Mouse (Mus musculus): Measurements from ENCODE around the gene Rnf167.

The Rnf167 gene

GRCm38 (mm10) chr11:70646691-70647650, at the start of gene Rnf167, which contains the start of gene Slc25a11:
Rnf167 (plus strand) TSS chr11:70647235.
Slc25a11 (minus strand) TSS chr11:70647479.
- peak; percentile 97 for DNase-seq (ENCODE audit: low spot score)

- no peak for DNase-seq (ENCODE audit: low spot score)
Observed at GRCm38 (mm10) chr11:70597301-70597700, 49.7 kb upstream of the Rnf167 start.

DNA sequence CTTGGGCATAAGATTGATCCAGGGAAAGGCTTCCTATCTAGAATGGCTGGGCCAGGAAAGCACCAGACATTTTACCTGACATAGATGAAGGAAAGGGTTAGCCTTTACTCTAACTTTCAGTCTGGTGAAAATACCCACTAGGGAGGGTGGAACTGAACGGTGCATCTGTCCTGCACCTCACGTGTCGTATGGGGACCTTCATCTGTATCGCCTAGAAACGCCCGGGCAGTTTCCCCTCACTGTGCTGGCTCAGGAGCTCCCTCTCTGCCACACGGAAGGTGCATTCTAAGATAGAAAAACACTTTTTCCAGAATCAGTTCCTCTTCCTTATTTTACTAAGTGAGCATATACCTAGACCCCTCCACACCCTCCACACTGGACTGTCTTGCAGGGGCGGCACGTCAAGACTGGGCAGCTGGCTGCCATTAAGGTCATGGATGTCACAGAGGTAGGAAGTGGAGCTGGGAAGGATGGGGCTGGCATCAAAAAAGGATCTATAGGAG, 48.5 kb upstream of the Rnf167 start:
- no peak for DNase-seq (ENCODE audit: low spot score)

- peak; percentile 76 for DNase-seq (ENCODE audit: low spot score)
Observed at GRCm38 (mm10) chr11:70605024-70605566, 41.9 kb upstream of the Rnf167 start.

DNA sequence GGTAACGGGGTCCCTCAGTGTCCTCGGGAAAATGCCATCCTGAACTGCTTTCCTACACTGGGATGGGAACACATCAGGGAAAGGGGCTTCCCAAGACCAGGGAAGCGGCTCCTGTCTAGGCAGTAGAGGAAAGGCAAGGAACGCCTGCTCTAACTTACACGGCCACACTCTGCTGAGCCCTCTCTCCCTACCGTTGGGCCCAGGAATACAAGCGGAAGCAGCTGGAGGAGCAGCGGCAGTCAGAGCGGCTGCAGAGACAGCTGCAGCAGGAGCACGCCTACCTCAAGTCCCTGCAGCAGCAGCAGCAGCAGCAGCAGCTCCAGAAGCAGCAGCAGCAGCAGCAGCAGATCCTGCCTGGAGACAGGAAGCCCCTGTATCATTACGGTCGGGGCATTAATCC, 40.3 kb upstream of the Rnf167 start:
- no peak for DNase-seq (ENCODE audit: low spot score)

GRCm38 (mm10) chr11:70607611-70608010, 39.4 kb upstream of the Rnf167 start:
- DNase-seq (ENCODE audit: low spot score): no peak

DNA sequence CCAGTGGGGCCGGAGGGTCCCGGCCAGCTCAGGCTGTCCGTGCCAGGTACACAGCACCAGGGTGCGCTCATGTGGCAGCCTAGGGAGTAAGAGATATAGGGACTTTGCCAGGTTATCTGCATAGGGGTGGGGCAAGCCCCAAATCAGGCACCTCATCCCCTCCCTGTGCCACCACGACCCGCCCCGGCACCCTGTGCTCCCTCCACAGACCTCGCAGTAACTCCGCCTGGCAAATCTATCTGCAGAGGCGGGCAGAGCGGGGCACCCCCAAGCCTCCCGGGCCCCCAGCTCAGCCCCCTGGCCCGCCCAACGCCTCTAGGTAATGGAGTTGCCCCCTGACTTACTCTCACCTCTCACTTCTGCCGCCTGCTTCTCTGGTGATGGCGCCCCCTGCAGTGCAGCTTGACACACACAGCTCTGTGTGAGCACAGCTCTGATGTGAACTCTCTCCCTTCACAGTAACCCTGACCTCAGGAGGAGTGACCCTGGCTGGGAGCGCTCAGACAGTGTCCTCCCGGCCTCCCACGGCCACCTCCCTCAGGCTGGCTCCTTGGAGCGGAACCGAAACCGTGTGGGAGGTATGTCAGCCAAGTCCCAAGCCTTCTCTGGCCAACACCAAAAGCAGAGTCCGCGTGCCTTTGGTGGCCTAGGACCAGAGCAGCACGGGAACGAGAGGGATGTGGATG, 38.5 kb upstream of the Rnf167 start:
- DNase-seq (ENCODE audit: low spot score): no peak

DNA sequence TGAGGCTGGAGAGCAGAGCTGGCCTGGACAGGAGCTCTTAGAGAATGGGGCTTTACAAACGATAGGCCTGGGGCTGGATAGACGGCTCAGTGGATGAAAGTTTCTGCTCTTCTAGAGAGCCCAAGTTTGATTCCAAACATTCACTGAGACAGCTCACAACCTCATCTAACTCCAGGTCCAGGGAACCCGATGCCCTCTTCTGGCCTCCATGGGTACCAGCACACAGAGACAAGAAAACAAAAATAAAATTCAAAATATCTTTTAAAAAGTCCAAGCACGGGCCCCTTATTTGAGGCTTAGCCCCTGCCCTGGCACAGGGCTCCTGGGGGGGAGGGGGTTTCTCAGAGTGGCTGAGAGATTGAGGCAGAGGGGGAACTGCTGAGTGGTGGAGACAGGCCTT, 36.3 kb upstream of the Rnf167 start:
- no peak for DNase-seq (ENCODE audit: low spot score)

DNA sequence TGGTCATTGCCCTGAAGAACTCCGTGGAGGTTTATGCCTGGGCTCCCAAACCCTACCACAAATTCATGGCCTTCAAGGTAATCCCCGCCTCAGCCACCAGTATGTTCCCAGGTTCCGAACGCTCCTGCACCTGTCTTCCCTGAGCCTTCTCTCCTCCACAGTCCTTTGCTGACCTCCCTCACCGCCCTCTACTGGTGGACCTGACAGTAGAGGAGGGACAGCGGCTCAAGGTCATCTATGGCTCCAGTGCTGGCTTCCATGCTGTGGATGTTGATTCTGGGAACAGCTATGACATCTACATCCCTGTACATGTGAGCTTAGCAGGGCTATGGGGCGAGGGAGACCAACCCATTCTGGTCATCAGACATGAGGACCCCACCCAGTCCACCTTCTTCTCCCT, 34.5 kb upstream of the Rnf167 start:
- DNase-seq (ENCODE audit: low spot score): no peak

DNA sequence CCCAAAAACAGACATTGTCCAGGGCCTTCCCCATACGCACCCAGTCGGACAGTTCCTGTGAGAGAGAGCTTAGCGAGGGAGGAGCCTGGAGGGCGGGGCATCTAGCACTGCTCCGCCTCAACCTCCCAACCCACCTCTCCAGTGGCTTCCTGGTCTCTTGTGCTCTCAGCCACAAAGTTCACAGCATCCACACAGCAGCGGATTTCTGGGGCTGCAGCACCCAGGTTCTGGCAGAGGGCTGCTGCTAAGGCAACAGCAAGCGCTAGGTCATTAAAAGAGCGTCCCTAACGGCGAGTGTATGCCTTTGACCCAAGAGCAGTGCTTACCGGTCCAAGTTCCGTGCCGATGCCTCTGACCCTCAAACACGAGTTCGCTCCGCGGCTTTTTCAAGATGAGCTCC, 32.0 kb upstream of the Rnf167 start:
- DNase-seq (ENCODE audit: low spot score): peak; percentile 77

- DNase-seq (ENCODE audit: low spot score): no peak
Observed at GRCm38 (mm10) chr11:70615516-70616093, 31.4 kb upstream of the Rnf167 start, which contains the start of gene 4930544D05Rik. 4930544D05Rik (plus strand) TSS chr11:70615848.

DNA sequence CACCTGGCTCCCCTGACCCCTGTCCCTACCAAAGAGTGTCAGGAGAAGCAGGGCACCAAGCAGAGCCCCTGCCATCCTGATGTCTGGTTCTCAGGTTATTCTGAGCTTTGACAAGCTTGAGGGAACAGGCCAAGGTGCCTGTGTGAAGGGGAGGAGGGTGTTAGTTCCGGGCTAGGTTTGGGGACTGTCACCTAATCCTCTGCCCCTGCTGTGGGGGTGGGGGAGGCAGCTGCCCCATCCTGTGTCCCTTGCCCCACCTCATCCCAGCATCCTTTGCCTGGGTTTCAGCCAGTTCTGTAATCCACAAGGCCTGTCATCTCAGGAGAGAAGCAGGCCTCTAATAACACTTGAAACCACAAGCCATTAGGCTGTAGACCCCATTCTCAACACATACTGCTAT, 27.9 kb upstream of the Rnf167 start, which contains the start of gene Chrne:
TSS of gene Chrne (minus strand) at position 116 of the 400 bp plus-strand sequence.
- DNase-seq (ENCODE audit: low spot score): no peak

DNA sequence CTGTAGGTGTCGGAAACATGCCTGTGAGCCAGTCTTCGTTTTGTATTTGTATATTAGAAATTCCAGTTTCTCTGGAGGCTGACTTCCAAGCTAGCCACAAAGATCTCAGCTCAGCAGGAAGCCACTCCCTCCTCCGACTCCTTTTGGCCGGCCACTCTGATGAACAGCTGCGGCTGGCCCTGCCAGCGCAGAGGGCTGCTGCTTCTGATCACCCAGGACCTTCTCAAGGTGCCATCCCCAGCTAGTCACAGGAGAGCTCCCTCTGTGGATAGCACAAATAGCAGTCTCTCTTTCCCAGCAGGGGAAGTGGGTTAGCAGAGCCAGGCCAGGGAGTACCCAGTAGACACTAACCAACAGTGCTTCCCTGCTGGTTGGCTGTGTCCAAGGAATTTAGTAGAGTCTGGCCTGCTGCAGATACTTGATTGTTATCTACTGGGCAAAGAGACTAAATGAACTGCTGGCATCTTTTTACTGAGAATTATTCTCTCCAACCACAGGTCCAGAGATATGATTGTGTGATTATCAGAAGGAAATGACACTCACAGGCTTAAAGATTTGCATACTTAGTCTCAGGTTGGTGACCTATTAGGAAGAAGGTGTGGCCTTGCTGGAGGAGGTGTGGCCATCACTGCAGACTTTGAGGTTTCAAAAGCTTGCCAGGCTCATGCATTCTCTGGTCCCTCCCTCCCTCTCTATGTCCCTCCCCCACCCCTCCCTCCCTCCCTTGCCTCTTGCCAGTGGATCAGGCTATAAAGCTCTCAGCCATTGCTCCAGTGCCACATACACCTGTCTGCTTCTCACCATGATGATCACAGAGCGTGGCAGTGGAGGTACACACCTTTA, 24.8 kb upstream of the Rnf167 start:
- DNase-seq (ENCODE audit: low spot score): no peak

DNA sequence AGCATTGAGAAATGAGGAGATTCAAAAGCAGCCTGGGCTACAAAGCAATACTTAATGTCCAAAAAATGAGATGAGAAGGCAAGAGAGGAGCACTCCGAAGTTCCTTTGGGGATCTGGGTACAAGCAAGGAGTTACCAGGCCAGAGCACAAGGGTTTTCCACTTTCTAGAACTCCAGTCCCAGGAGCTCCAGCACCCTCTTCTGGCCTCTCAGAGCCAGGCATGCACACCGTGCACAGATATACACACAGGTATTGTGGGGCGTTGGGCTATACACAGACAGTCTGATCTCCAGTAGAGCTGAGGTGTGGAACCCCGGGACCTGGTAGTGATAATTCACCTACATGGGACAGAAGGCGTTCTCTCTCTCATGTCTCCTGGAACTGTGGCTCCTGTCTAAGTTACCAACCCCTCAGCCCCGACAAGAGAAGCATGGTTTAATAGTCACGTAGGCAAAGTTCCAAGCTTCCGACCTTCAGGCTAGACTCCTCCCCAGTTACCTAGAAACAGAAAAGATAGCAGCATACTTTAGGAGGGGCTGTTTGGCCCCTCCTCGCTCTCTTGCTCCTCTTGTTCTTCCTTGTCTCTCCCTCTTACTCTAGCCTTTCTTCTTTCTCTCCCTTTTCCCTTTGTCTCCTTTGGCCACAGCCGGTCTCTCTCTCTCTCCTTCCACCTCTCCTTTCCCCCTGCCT, 23.8 kb upstream of the Rnf167 start:
- DNase-seq (ENCODE audit: low spot score): no peak

DNA sequence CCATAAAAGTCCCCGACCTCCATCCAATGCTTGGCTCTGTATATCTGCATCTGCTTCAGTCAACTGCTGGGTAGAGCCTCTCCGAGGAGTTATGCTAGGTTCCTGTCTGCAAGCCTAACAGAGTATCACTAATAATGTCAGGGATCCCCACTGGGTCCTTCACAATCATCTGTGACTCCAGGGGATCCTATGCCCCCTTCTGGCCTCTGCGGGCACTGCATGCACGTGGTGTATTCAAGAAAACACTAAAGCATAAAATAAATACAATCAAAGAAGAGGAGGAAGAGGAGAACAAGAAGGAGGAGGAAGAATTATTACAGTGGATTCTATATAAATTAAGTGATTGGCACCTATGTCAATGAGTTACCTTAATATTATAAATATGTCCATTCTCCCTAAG, 21.6 kb upstream of the Rnf167 start:
- peak; percentile 50 for DNase-seq (ENCODE audit: low spot score)

- DNase-seq (ENCODE audit: low spot score): no peak
Observed at GRCm38 (mm10) chr11:70626877-70627276, 20.2 kb upstream of the Rnf167 start.

GRCm38 (mm10) chr11:70628431-70628830, 18.6 kb upstream of the Rnf167 start:
- DNase-seq (ENCODE audit: low spot score): no peak

DNA sequence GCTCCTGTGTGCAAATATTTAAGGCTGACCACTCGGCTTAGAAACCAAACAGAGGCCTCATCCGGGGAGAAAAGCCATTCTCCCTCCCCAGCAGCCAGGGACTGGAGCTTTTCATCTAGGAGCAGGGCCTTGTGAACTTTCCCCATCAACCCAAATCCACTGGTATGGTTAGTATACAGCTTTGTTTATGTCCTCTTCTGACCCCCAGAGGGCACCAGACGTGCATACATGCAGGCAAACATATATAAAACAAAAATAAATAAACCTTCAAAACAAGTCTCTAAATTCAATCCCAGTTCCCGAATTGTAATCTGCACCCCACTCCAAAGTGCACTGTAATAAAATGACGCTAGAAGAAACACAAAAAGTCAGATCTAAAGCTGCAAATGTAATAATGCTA, 17.5 kb upstream of the Rnf167 start:
- DNase-seq (ENCODE audit: low spot score): no peak

- no peak for DNase-seq (ENCODE audit: low spot score)
Observed at GRCm38 (mm10) chr11:70630129-70630528, 16.9 kb upstream of the Rnf167 start.

DNA sequence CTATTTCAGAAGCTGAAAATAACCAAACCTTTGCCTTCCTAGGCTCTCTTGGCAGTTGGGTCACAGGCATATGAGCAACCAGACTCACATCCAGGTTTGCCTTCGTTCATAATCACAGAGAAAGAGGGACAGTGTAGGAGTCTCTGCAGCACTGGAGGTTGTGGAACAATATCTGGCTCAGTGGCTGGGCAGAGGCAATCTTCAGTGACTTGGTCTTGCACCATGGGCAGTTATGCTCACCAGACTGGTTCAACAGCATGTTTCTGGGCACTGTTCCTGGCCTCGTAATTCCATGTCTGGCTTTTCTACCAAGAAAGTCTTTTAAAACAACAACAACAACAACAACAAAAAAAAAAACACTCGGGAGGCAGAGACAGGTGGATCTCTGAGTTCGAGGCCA, 11.4 kb upstream of the Rnf167 start:
- peak; percentile 60 for DNase-seq (ENCODE audit: low spot score)

- no peak for DNase-seq (ENCODE audit: low spot score)
Observed at GRCm38 (mm10) chr11:70637764-70638163, 9.3 kb upstream of the Rnf167 start.
